Mouse (Mus musculus) hindlimb bud, embryonic 11.5 days (tissue): ENCODE measurements around the gene Fezf1.

Experiments
- DNase-seq: peaks from one replicate; pipeline ENCODE4 v3.0.0-alpha.2; 2012; ENCODE audit warnings: low read depth, low spot score; ENCODE audit errors: extremely low spot score

Fezf1 gene

GRCm38 (mm10) chr6:23247512-23248312, 450 bp downstream of the Fezf1 start:
- no peak for DNase-seq

- no peak for DNase-seq
Measured at GRCm38 (mm10) chr6:23246790-23247511, 1.2 kb downstream of the Fezf1 start.

- no peak for DNase-seq
Measured at GRCm38 (mm10) chr6:23246061-23246789, 1.9 kb downstream of the Fezf1 start.

GRCm38 (mm10) chr6:23245545-23246011, 2.6 kb downstream of the Fezf1 start:
- no peak for DNase-seq

GRCm38 (mm10) chr6:23245121-23245520, 3.0 kb downstream of the Fezf1 start:
- DNase-seq = no peak

GRCm38 (mm10) chr6:23243821-23244760, 4.1 kb downstream of the Fezf1 start:
- DNase-seq = no peak

- DNase-seq = no peak
Measured at GRCm38 (mm10) chr6:23211499-23211898, 36.7 kb downstream of the Fezf1 start.

GRCm38 (mm10) chr6:23207791-23208190, 40.4 kb downstream of the Fezf1 start:
- no peak for DNase-seq

- no peak for DNase-seq
Measured at GRCm38 (mm10) chr6:23202630-23203029, 45.5 kb downstream of the Fezf1 start.
